Mouse (Mus musculus): ENCODE results near the gene Gm10518. TPM values are rescaled to one million over a fixed set of nuclear protein-coding genes. Genes with fewer than 3 reads are reported as not detected.
A peak's percentile ranks its signal among the peaks of the same experiment; 100 is the strongest.

Gm10518 gene
- polyA plus RNA-seq, 1 experiment from 2014 or later = not detected

- no peak for ATAC-seq
- no peak for DNase-seq (ENCODE audit: low spot score)
- H3K36me3 ChIP-seq (ENCODE audit: insufficient read depth, low read length) = peaks cover 35% of the 10 kb centered on the region
- no peak overlapping the region for H3K9ac ChIP-seq (replicated peaks; ENCODE audit: low read depth)
- H3K27me3 ChIP-seq (replicated peaks; ENCODE audit: insufficient read depth, low read length) = no peaks in the 10 kb centered on the region
- H3K4me3 ChIP-seq (ENCODE audit: low read depth, low read length) = no peak overlapping the region
- no peaks in the 10 kb centered on the region for H3K4me1 ChIP-seq (ENCODE audit: insufficient read depth, low read depth, low read length)
- H3K27ac ChIP-seq (ENCODE audit: low read length) = no peak overlapping the region
- TF ChIP-seq CTCF (IDR thresholded peaks at IDR 0.05) = no peak
- TF ChIP-seq EP300 (IDR thresholded peaks at IDR 0.05) = no peak
- no peaks in the 10 kb centered on the region for H3K9me3 ChIP-seq (ENCODE audit: low read length)
- 90% methylated on average over 5 of the region's 5 CpGs for WGBS
- no peak overlapping the region for H3K4me2 ChIP-seq (replicated peaks; ENCODE audit: low read depth, low read length)
Observed at GRCm38 (mm10) chr1:179785502-179785901, 17.7 kb upstream of the Gm10518 start.

GRCm38 (mm10) chr1:179787281-179787680 is 15.9 kb upstream of the Gm10518 start:
- peaks cover 41% of the 10 kb centered on the region for H3K36me3 ChIP-seq (ENCODE audit: insufficient read depth, low read length)
- no peaks in the 10 kb centered on the region for H3K27me3 ChIP-seq (replicated peaks; ENCODE audit: insufficient read depth, low read length)
- no peak overlapping the region for H3K9ac ChIP-seq (replicated peaks; ENCODE audit: low read depth)
- H3K9me3 ChIP-seq (ENCODE audit: low read length) = no peaks in the 10 kb centered on the region
- H3K4me1 ChIP-seq (ENCODE audit: insufficient read depth, low read depth, low read length) = no peaks in the 10 kb centered on the region
- whole genome bisulfite sequencing = 75% methylated on average over 4 of the region's 4 CpGs
- H3K27ac ChIP-seq (ENCODE audit: low read length) = no peak overlapping the region
- H3K4me2 ChIP-seq (replicated peaks; ENCODE audit: low read depth, low read length) = no peak overlapping the region
- H3K4me3 ChIP-seq (ENCODE audit: low read depth, low read length) = no peak overlapping the region
- DNase-seq (ENCODE audit: low spot score) (no peak), ATAC-seq (no peak)
- TF ChIP-seq EP300 (IDR thresholded peaks at IDR 0.05) = no peak
- no peak for TF ChIP-seq CTCF (IDR thresholded peaks at IDR 0.05)

DNA sequence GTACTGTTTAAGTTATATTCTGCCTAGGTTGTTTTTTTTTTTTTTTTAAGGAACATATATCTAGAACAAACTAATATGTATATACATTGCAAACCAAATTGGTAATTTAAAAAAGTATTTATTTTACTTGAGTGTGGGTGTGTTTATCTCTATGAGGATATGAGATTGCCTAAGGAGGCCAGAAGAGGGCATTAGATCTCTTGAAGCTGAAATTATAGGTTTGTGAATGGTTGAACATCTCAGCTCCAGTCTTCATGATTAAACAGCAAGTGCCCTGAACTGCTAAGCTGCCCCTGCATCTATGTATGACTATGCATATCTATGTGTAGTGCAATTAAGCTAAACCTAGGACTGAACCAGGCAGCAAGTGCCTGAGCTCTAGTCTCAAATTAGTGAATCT is 4.4 kb upstream of the Gm10518 start:
- Histone ChIP-seq H3K4me2 (replicated peaks; ENCODE audit: low read depth, low read length) (no peak overlapping the region), H3K27ac (ENCODE audit: low read length) (no peak overlapping the region), H3K36me3 (ENCODE audit: insufficient read depth, low read length) (peaks cover 22% of the 10 kb centered on the region), H3K4me3 (ENCODE audit: low read depth, low read length) (no peak overlapping the region), H3K4me1 (ENCODE audit: insufficient read depth, low read depth, low read length) (0 out of 2 replicates have a peak, but pooled peaks cover 5% of the 10 kb centered on the region), H3K9ac (replicated peaks; ENCODE audit: low read depth) (no peak overlapping the region), H3K27me3 (replicated peaks; ENCODE audit: insufficient read depth, low read length) (no peaks in the 10 kb centered on the region), H3K9me3 (ENCODE audit: low read length) (no peaks in the 10 kb centered on the region)
- TF ChIP-seq CTCF (IDR thresholded peaks at IDR 0.05) = no peak
- TF ChIP-seq EP300 (IDR thresholded peaks at IDR 0.05) = no peak
- DNase-seq (ENCODE audit: low spot score) (no peak), ATAC-seq (no peak)

- TF ChIP-seq EP300 (IDR thresholded peaks at IDR 0.05) = peak; percentile 65; the same call in 1 of the 2 replicates
- TF ChIP-seq CTCF (IDR thresholded peaks at IDR 0.05) = peak; percentile 60
- peak within 1 kb of the TSS; percentile 83 for H3K4me3 ChIP-seq (ENCODE audit: low read depth, low read length)
- no peaks in the 10 kb centered on the region for H3K9me3 ChIP-seq (ENCODE audit: low read length)
- peak within 1 kb of the TSS; percentile 87 for H3K4me2 ChIP-seq (replicated peaks; ENCODE audit: low read depth, low read length)
- H3K9ac ChIP-seq (replicated peaks; ENCODE audit: low read depth) = peak within 1 kb of the TSS; percentile 94
- ATAC-seq (peak; percentile 98), DNase-seq (ENCODE audit: low spot score) (peak; percentile 100)
- H3K27me3 ChIP-seq (replicated peaks; ENCODE audit: insufficient read depth, low read length) = no peaks in the 10 kb centered on the region
- H3K27ac ChIP-seq (ENCODE audit: low read length) = peak within 1 kb of the TSS; percentile 97
- H3K4me1 ChIP-seq (ENCODE audit: insufficient read depth, low read depth, low read length) = 0 out of 2 replicates have a peak, but pooled peaks cover 5% of the 10 kb centered on the region
- no peaks in the 10 kb centered on the region for H3K36me3 ChIP-seq (ENCODE audit: insufficient read depth, low read length)
- under 1% methylated on average over 56 of the region's 56 CpGs for WGBS
Observed at GRCm38 (mm10) chr1:179803513-179804139, 450 bp downstream of the Gm10518 start, which contains the start of gene Ahctf1. Ahctf1 (minus strand) TSS chr1:179803680.

DNA sequence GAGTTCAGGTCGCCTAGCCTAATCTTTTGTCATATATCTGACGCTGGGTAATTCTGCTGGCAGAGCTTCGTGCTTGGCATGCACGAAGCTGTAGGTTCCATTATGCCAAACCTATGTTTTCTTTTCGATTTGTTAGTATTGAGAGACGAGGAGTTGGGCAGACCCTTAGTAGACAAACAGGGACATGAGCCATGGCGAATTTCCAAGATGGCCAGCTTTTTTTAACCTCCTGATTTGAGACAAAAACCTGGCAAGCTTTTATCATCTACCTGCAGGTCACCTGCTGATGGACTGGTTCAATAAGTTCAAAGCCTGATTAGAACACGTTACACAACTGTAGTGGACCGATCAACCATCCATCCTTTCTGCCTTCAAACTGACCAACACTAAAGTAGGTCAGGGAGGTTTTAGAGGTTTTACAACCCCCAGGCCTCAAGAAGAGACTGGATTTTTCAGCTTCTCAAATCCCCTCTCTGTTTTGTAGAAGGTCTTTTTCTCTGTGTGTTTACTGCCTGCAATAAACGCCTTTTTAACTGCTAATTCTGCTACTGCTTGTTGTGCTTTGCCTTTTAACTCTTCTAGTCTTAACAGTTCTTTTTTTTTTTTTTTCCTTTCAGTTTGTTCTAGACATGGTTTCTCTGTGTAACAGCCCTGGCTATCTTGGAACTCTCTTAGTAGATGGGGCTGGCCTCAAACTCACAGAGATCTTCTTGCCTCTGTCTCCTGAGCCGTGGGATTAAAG is 1.1 kb downstream of the Gm10518 start:
- no peaks in the 10 kb centered on the region for H3K27me3 ChIP-seq (replicated peaks; ENCODE audit: insufficient read depth, low read length)
- TF ChIP-seq CTCF (IDR thresholded peaks at IDR 0.05) = no peak
- TF ChIP-seq EP300 (IDR thresholded peaks at IDR 0.05) = no peak; the same call in 1 of the 2 replicates
- 33% methylated on average over 11 of the region's 11 CpGs for WGBS
- H3K27ac ChIP-seq (ENCODE audit: low read length) = peak overlapping the region; percentile 97; the same call in 1 of the 2 replicates
- ATAC-seq (no peak), DNase-seq (ENCODE audit: low spot score) (peak; percentile 31)
- peak overlapping the region; percentile 87 for H3K4me2 ChIP-seq (replicated peaks; ENCODE audit: low read depth, low read length)
- peak overlapping the region; percentile 83 for H3K4me3 ChIP-seq (ENCODE audit: low read depth, low read length)
- no peaks in the 10 kb centered on the region for H3K9me3 ChIP-seq (ENCODE audit: low read length)
- no peak overlapping the region; the same call in 1 of the 2 replicates for H3K9ac ChIP-seq (replicated peaks; ENCODE audit: low read depth)
- 0 out of 2 replicates have a peak, but pooled peaks cover 5% of the 10 kb centered on the region for H3K4me1 ChIP-seq (ENCODE audit: insufficient read depth, low read depth, low read length)
- H3K36me3 ChIP-seq (ENCODE audit: insufficient read depth, low read length) = no peaks in the 10 kb centered on the region

DNA sequence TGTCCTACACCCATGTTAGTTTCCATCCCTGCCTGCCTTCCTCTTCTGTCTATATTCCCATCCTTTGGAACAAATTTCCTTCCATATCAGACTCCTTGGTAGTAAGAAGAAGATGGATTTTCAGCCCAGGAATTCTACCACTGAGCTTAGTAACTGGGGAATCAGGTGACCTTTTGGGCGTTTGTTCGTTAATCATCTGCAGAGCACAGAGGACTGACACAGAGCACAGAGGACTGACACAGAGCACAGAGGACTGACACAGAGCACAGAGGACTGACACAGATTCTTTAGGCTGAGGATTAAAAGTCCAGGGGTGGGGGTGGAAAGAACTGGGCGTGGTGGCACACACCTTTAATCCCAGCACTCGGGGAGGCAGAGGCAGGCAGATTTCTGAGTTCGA is 2.6 kb downstream of the Gm10518 start:
- no peak for ATAC-seq
- Histone ChIP-seq H3K27ac (ENCODE audit: low read length) (no peak overlapping the region), H3K4me2 (replicated peaks; ENCODE audit: low read depth, low read length) (no peak overlapping the region), H3K9ac (replicated peaks; ENCODE audit: low read depth) (no peak overlapping the region), H3K4me1 (ENCODE audit: insufficient read depth, low read depth, low read length) (0 out of 2 replicates have a peak, but pooled peaks cover 5% of the 10 kb centered on the region), H3K36me3 (ENCODE audit: insufficient read depth, low read length) (no peaks in the 10 kb centered on the region), H3K9me3 (ENCODE audit: low read length) (no peaks in the 10 kb centered on the region), H3K27me3 (replicated peaks; ENCODE audit: insufficient read depth, low read length) (no peaks in the 10 kb centered on the region), H3K4me3 (ENCODE audit: low read depth, low read length) (no peak overlapping the region)
- no peak for DNase-seq (ENCODE audit: low spot score)
- 82% methylated on average over 5 of the region's 5 CpGs for WGBS
- TF ChIP-seq CTCF (IDR thresholded peaks at IDR 0.05) = no peak
- TF ChIP-seq EP300 (IDR thresholded peaks at IDR 0.05) = no peak

Data from lung, postnatal 0 days (tissue).